Mouse (Mus musculus) MEL (cell line): ENCODE data around the gene Ppp1r14b. TPM values are rescaled to one million over a fixed set of nuclear protein-coding genes. Genes with fewer than 3 reads are reported as not detected.

Experiments
- DNase-seq: peaks from one replicate; pipeline ENCODE4 v3.0.0; 2011; ENCODE audit warnings: low read depth, low spot score
- H3K27ac ChIP-seq: 2 replicates; pipeline ENCODE4 v1.5.1; 2012; ENCODE audit warnings: low read depth, mild to moderate bottlenecking, control low read depth, low read length, moderate library complexity; ENCODE audit not compliant: control insufficient read depth
- H3K27me3 ChIP-seq, 2 experiments: fragments of 150-350 bp in 1 of 2; sonication (generic) in 1 of 2; 2 replicates each; pipeline ENCODE4 v1.6.1; 2012; ENCODE audit warnings: low read length in 2 of 2, mild to moderate bottlenecking in 2 of 2, improper control_type of control experiment in 1 of 2, moderate library complexity in 1 of 2; ENCODE audit not compliant: insufficient read depth in 2 of 2, control insufficient read depth in 1 of 2
- H3K36me3 ChIP-seq, 2 experiments: 2 replicates each; pipeline ENCODE4 v1.6.1; 2012 to 2014; ENCODE audit warnings: low read length in 2 of 2, improper control_type of control experiment in 1 of 2, inconsistent platforms in 1 of 2, mild to moderate bottlenecking in 1 of 2; ENCODE audit not compliant: insufficient read depth in 2 of 2, control insufficient read depth in 1 of 2
- H3K4me1 ChIP-seq, 2 experiments: fragments of 150-350 bp in 1 of 2; sonication (generic) in 1 of 2; 2 replicates each; pipeline ENCODE4 v1.6.1; 2012; ENCODE audit warnings: low read length in 2 of 2, improper control_type of control experiment in 1 of 2, mild to moderate bottlenecking in 1 of 2; ENCODE audit not compliant: insufficient read depth in 2 of 2, control insufficient read depth in 1 of 2
- H3K4me3 ChIP-seq, 2 experiments: fragments of 150-350 bp in 1 of 2; sonication (generic) in 1 of 2; 2 replicates each; pipeline ENCODE4 v1.5.1; 2012; ENCODE audit warnings: low read depth in 2 of 2, low read length in 2 of 2, mild to moderate bottlenecking in 2 of 2, moderate library complexity in 2 of 2, control low read depth in 1 of 2, improper control_type of control experiment in 1 of 2; ENCODE audit not compliant: control insufficient read depth in 1 of 2, insufficient read depth in 1 of 2
- H3K79me2 ChIP-seq: 2 replicates; pipeline ENCODE4 v1.6.1; 2012; ENCODE audit warnings: mild to moderate bottlenecking, low read length, moderate library complexity; ENCODE audit not compliant: control insufficient read depth, poor library complexity, insufficient read depth
- H3K9ac ChIP-seq: 2 replicates; pipeline ENCODE4 v1.6.1; 2012; ENCODE audit warnings: low read depth, mild to moderate bottlenecking, control low read depth, low read length, moderate library complexity; ENCODE audit not compliant: control insufficient read depth, poor library complexity, severe bottlenecking
- H3K9me3 ChIP-seq: fragments of 150-350 bp; sonication (generic); replicated peaks from 2 replicates; pipeline ENCODE4 v1.6.1; 2012; ENCODE audit warnings: mild to moderate bottlenecking, low read length, improper control_type of control experiment, moderate library complexity; ENCODE audit not compliant: insufficient read depth
- CTCF ChIP-seq, 3 experiments: IDR thresholded peaks in 2 of 3; conservative IDR thresholded peaks in 1 of 3; 2 replicates each; pipeline ENCODE4 v1.5.1; 2011 to 2012; ENCODE audit warnings: low read length in 3 of 3, low read depth in 2 of 3, mild to moderate bottlenecking in 2 of 3, improper control_type of control experiment in 1 of 3, inconsistent platforms in 1 of 3, mixed read lengths in 1 of 3, moderate library complexity in 1 of 3; ENCODE audit not compliant: control insufficient read depth in 1 of 3, insufficient read depth in 1 of 3, poor library complexity in 1 of 3, severe bottlenecking in 1 of 3
- ELF1 ChIP-seq: IDR thresholded peaks from 2 replicates; pipeline ENCODE4 v1.6.1; 2014; ENCODE audit warnings: low read depth, mild to moderate bottlenecking, inconsistent platforms, low read length, improper control_type of control experiment, moderate library complexity
- HCFC1 ChIP-seq: IDR thresholded peaks from 2 replicates; pipeline ENCODE4 v1.6.1; 2012; ENCODE audit warnings: low read depth, mild to moderate bottlenecking, inconsistent platforms, low read length, improper control_type of control experiment, moderate library complexity
- MAX ChIP-seq: IDR thresholded peaks from 2 replicates; pipeline ENCODE4 v1.6.1; 2011; ENCODE audit warnings: low read length, improper control_type of control experiment
- MEF2A ChIP-seq: IDR thresholded peaks from 2 replicates; pipeline ENCODE4 v1.6.1; 2014; ENCODE audit warnings: low read depth, mild to moderate bottlenecking, inconsistent platforms, low read length, improper control_type of control experiment; ENCODE audit not compliant: poor library complexity, insufficient replicate concordance, severe bottlenecking; ENCODE audit errors: extremely low read depth
- MXI1 ChIP-seq: IDR thresholded peaks from 2 replicates; pipeline ENCODE4 v1.6.1; 2011; ENCODE audit warnings: mild to moderate bottlenecking, low read depth, low read length, improper control_type of control experiment
- NELFE ChIP-seq: IDR thresholded peaks from 2 replicates; pipeline ENCODE4 v1.6.1; 2011; ENCODE audit warnings: low read depth, low read length, improper control_type of control experiment
- POLR2A ChIP-seq, 2 experiments: IDR thresholded peaks; 2 replicates each; pipeline ENCODE4 v1.6.1; 2011 to 2012; ENCODE audit warnings: low read length in 2 of 2, mild to moderate bottlenecking in 2 of 2, control low read depth in 1 of 2, improper control_type of control experiment in 1 of 2, low read depth in 1 of 2, moderate library complexity in 1 of 2; ENCODE audit not compliant: control insufficient read depth in 1 of 2, insufficient read depth in 1 of 2, poor library complexity in 1 of 2
- RAD21 ChIP-seq: IDR thresholded peaks from 2 replicates; pipeline ENCODE4 v1.6.1; 2011; ENCODE audit warnings: mild to moderate bottlenecking, low read depth, low read length, improper control_type of control experiment
- SIN3A ChIP-seq: IDR thresholded peaks from 2 replicates; pipeline ENCODE4 v1.6.1; 2012; ENCODE audit warnings: low read length, improper control_type of control experiment, inconsistent platforms
- SMC3 ChIP-seq: IDR thresholded peaks from 2 replicates; pipeline ENCODE4 v1.6.1; 2011; ENCODE audit warnings: low read depth, low read length, improper control_type of control experiment
- USF1 ChIP-seq: IDR thresholded peaks from 2 replicates; pipeline ENCODE4 v1.6.1; 2014; ENCODE audit warnings: low read depth, mild to moderate bottlenecking, inconsistent platforms, low read length, improper control_type of control experiment, moderate library complexity
- ZMIZ1 ChIP-seq: IDR thresholded peaks from 2 replicates; pipeline ENCODE4 v1.6.1; 2012; ENCODE audit warnings: low read depth, mild to moderate bottlenecking, inconsistent platforms, low read length, improper control_type of control experiment, moderate library complexity
- polyA plus RNA-seq, 2 experiments: library from polyadenylated mRNA; stranded (reverse) in 1 of 2; unstranded in 1 of 2; fragments of >175 nt in 1 of 2; fragments of >200 nt in 1 of 2; gene quantifications; 2 replicates each; pipeline versions ENCODE4 v1.2.1 to v1.2.4; 2012; ENCODE audit warnings: low replicate concordance in 2 of 2, low read depth in 1 of 2; ENCODE audit not compliant: insufficient read length in 2 of 2, insufficient read depth in 1 of 2, missing spikeins in 1 of 2
- total RNA-seq: library from RNA; depleted of rRNA; stranded (reverse); fragments of 300-350 nt; gene quantifications from 2 replicates; pipeline ENCODE4 v1.2.3, GENCODE M21; 2012

Ppp1r14b gene
- total and polyA plus RNA-seq, 3 experiments: 349 to 467 TPM; not detected in 1

- H3K79me2 ChIP-seq: peaks cover 31% of the 10 kb centered on the region
- no peaks in the 10 kb centered on the region for H3K27me3 ChIP-seq
- no peaks in the 10 kb centered on the region for H3K9me3 ChIP-seq
- peaks cover 0 to 27% of the 10 kb centered on the region in 2 experiments; a peak in 2 of 4 replicates for H3K36me3 ChIP-seq
- H3K4me3 ChIP-seq: peak overlapping the region; percentile 57 to 74
- H3K27ac ChIP-seq: peak overlapping the region; percentile 94
- TF ChIP-seq NELFE: peak; percentile 42; the same call in 1 of the 2 replicates
- 0 out of 2 replicates have a peak, but pooled peaks have one; percentile 14 for TF ChIP-seq MAX
- TF ChIP-seq ELF1: no peak
- H3K4me1 ChIP-seq: peaks cover 4 to 51% of the 10 kb centered on the region in 2 experiments
- peak overlapping the region; percentile 77 for H3K9ac ChIP-seq
- DNase-seq: peak; percentile 76
Observed at GRCm38 (mm10) chr19:6973581-6974190, 1.1 kb upstream of the Ppp1r14b start.

DNA sequence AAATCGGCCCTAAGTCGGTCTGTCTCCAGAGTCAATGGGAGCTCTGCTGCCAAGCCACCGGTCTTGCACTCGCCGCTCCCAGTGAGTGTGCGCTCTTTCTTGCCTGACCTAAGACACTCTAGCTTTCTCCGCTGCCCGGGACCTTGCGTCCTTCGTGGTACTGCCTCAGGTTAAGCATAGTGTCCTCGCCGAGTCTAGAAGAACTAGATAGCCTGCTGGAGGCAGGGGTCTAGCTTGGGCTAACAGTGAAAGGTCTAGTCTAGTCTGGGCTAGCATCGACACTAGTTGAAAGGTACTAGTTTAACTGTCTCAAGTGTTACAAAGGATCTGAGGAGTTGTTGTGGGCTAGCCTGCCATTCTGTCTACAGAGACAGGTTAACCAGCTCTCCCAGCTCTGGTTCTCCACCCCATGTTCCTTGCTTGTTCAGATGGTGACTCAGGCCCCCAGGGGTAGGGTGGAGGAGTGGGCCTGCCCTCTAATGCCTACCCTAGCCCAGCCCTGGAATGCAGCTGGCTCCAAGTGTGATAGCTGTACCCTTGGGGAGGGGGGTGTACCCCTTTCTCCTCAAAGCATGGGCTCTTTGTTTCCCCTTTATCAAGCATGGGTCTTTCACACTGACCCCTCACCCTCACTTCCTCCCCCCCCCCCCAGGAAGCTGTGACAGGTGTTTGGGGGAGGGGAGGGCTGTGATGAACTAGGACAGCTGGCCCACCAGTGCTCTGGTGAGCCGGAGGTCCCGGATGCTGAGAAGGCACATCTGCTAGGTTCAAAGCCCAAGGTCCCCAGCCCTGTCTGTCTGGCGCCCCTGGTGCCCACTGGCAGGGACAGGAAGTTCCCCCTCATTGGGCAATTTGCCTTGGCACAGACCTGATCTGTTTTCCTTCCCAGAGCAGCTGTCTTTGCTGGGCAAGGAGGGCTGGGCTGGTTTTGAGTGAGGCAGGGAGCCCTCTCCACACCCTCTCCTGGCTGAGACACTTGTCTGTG, 1.1 kb downstream of the Ppp1r14b start, which contains the start of gene Plcb3:
TSS of gene Plcb3 (minus strand) at position 934 of the 985 bp plus-strand sequence.
- no peaks in the 10 kb centered on the region for H3K9me3 ChIP-seq
- peaks cover 0 to 23% of the 10 kb centered on the region in 2 experiments; a peak in 2 of 4 replicates for H3K36me3 ChIP-seq
- peaks cover 2 to 36% of the 10 kb centered on the region in 2 experiments for H3K4me1 ChIP-seq
- TF ChIP-seq SIN3A (peak; percentile 17; the same call in 1 of the 2 replicates), NELFE (peak; percentile 27), SMC3 (no peak), HCFC1 (0 out of 2 replicates have a peak, but pooled peaks have one; percentile 17), RAD21 (no peak), POLR2A (IDR thresholded peaks at IDR 0.05; ENCODE audit: control insufficient read depth in 1 of 2, insufficient read depth in 1 of 2, low read depth in 1 of 2, low read length in 2 of 2, poor library complexity in 1 of 2) (peak in 1 of 2 experiments; percentile 28; a peak in 1 of 4 replicates), ZMIZ1 (no peak), MEF2A (no peak), USF1 (no peak), CTCF (IDR thresholded peaks at IDR 0.05 in 2 of 3, conservative IDR thresholded peaks at IDR 0.05 in 1 of 3; ENCODE audit: control insufficient read depth in 1 of 3, insufficient read depth in 1 of 3, low read depth in 2 of 3, low read length in 3 of 3, poor library complexity in 1 of 3, severe bottlenecking in 1 of 3) (peak in 2 of 3 experiments; percentile 9 to 20; a peak in 3 of 6 replicates), MXI1 (peak; percentile 67)
- DNase-seq: peak; percentile 72
- no peaks in the 10 kb centered on the region for H3K27me3 ChIP-seq
- peak within 1 kb of the TSS; percentile 76 to 92 for H3K4me3 ChIP-seq
- peak within 1 kb of the TSS; percentile 66 for H3K27ac ChIP-seq
- peak within 1 kb of the TSS; percentile 77 for H3K9ac ChIP-seq
- peaks cover 36% of the 10 kb centered on the region for H3K79me2 ChIP-seq
